Mouse (Mus musculus) cerebellum, adult 2 months (tissue): ENCODE measurements around the gene Rhog.

Experiments
- CTCF ChIP-seq: fragments of 200-500 bp; IDR thresholded peaks from 2 replicates; pipeline ENCODE4 v1.5.1; 2011; ENCODE audit warnings: low read depth, mild to moderate bottlenecking, control low read depth, low read length, moderate library complexity, borderline replicate concordance; ENCODE audit not compliant: insufficient read depth
- POLR2A ChIP-seq: fragments of 200-500 bp; IDR thresholded peaks from 2 replicates; pipeline ENCODE4 v1.6.1; 2011; ENCODE audit warnings: low read length, control low read depth, borderline replicate concordance; ENCODE audit not compliant: insufficient read depth

DNA sequence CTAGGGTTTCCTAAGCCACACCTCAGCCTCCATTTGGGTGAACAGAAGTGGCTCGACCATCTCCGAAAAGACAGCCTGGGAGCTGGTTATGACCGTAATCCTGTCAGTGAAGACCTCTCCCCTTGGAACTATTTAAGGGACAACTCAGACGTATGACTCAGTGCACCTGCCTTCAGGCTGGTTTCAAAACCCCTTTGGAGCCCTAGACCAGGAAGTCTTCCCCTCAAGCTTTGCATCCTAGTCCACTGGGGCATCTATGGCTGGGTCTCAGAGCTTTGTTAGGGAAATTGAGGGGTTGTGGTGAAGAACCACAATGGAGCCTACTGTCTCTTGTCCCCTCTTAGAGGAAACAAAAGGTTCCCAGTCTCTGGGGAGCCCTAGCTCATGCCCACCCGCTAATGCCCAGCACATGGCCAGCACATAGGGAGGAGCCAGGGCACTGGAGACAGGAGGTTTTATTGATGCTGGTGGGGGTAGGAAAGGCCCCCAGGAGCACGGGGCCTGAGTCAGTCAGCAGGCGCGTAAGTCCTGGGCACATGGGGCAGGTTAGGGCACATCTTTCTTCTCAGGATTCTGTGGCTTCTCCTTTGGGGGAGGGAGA is 17.1 kb downstream of the Rhog start:
- TF ChIP-seq POLR2A (no peak), CTCF (no peak)
